Mouse (Mus musculus) lung, adult 2 months (tissue): ENCODE data around the gene Fli1. TPM values are rescaled to one million over a fixed set of nuclear protein-coding genes. Genes with fewer than 3 reads are reported as not detected.

Experiments used
- DNase-seq: peaks from one replicate; pipeline ENCODE4 v3.0.0; 2022
- H3K4me1 ChIP-seq: fragments of 200-500 bp; 2 replicates; pipeline ENCODE4 v1.6.1; 2011; ENCODE audit warnings: low read length; ENCODE audit not compliant: control insufficient read depth, insufficient read depth
- H3K4me3 ChIP-seq: fragments of 200-500 bp; replicated peaks from 2 replicates; pipeline ENCODE3; 2011; ENCODE audit warnings: low read depth, mild to moderate bottlenecking, control low read depth, low read length; ENCODE audit errors: extremely low read depth
- CTCF ChIP-seq: fragments of 200-500 bp; IDR thresholded peaks from 2 replicates; pipeline ENCODE4 v1.5.1; 2011; ENCODE audit warnings: mild to moderate bottlenecking, low read length, control low read depth; ENCODE audit not compliant: insufficient read depth
- POLR2A ChIP-seq: fragments of 200-500 bp; IDR thresholded peaks from 2 replicates; pipeline ENCODE4 v1.6.1; 2011; ENCODE audit warnings: low read depth, mild to moderate bottlenecking, control low read depth, low read length, borderline replicate concordance; ENCODE audit errors: extremely low read depth
- WGBS: fragments of 180-500 bp; shearing (Covaris S2); methylation state at CpG from one replicate; pipeline ENCODE4 v1.1.7; 2018; 5-methylcytosine and 5-hydroxymethylcytosine counted together
- polyA plus RNA-seq: library from polyadenylated mRNA; depleted of rRNA; stranded (reverse); fragments of >200 nt; gene quantifications from 2 replicates; pipeline ENCODE4 v1.2.3, GENCODE M21; 2012

The Fli1 gene
- polyA plus RNA-seq, 1 experiment, result 14.1 TPM

DNA sequence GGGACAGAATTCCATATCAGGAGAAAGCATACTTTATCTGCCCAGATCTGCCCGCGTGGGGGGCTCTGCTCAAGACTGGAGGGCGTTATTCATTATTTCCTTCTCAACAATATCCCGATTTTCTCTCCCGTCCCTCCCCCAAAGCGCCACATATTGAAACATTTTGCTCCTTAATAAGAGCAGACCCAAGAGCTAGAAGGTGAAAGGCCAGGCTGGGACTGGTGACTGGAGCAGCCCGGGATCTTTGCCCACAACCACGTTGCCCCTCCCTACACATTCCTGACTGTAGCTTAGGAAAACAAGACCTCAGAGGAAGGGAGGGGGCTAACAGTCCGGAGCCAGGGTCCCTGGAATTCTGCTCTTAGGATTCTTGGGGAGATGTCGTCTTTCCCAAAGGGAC, 7.9 kb upstream of the Fli1 start:
- DNase-seq, result no peak
- 42% methylated on average over 10 of the region's 10 CpGs for WGBS
- no peak overlapping the region for H3K4me3 ChIP-seq
- H3K4me1 ChIP-seq, result peaks cover 3% of the 10 kb centered on the region
- TF ChIP-seq POLR2A (no peak), CTCF (no peak)

DNA sequence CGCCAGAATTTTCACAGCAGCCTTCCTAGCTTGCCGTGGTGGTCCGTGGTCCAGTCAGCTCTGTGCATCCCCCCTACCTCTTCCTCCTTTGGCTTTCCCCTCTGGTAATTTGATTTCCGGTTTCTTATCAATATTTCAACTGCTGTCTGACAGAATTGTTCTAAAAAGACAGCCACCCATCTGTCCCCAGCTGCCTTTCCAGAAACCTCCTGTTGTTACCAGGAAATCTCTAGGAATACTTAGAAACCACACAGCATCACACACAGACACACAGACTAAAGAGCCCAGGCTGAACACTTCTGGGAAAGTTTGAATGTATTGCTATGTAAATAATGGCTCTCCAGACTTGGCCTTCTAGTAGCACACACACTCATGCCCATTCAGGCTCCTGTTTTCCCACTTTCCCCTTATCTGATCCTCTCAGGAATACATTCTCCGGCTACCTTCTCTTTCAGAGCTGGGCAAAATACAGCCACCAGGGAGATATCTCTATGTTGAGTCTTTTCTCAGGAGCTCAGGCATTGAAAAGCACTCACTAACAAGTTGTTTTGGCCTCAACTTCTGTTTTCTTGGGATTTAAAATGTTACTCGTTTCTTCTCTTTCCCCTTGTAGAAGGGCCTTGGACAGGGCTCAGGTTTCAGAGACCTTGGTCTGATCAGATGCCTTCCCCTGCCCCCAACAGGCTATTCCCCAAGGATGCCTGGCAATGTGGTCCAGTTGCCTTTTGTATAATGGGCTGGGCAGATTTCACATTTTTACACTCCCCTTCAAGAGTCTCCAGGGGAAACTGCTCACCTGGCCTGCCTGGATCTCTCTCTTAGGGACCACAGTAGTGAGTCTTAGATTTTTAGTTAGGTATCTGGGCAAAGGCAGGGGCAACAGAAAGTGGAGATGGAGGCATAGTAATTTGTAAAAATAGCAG, 7.1 kb upstream of the Fli1 start:
- no peak for DNase-seq
- no peak for TF ChIP-seq CTCF
- no peak for TF ChIP-seq POLR2A
- WGBS, result 30% methylated on average over 6 of the region's 6 CpGs
- H3K4me1 ChIP-seq, result peaks cover 4% of the 10 kb centered on the region; the same call in 1 of the 2 replicates
- no peak overlapping the region for H3K4me3 ChIP-seq

DNA sequence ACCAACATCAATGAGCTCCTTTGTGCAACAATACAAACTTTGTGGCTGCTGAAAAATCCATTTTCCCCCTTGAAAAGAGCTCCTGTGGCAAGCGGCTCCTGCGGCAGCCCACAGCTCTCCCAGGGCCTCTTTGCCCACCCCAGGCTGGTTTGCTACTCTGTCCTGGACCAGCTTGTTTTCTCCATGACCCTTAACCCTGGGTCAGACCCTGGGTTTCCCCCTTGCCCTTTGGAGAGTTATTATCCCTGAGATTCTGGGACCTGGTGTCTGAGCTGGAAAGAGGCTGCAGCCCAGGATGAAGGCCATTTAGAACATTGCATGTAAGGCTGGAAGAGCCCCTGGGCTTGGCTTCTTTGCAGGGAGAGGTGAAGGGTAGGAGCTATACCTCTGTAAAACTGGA, 4.1 kb upstream of the Fli1 start:
- peaks cover 16% of the 10 kb centered on the region for H3K4me1 ChIP-seq
- no peak for TF ChIP-seq CTCF
- TF ChIP-seq POLR2A, result no peak
- DNase-seq, result no peak
- H3K4me3 ChIP-seq, result no peak overlapping the region
- WGBS, result 83% methylated on average over 2 of the region's 2 CpGs

DNA sequence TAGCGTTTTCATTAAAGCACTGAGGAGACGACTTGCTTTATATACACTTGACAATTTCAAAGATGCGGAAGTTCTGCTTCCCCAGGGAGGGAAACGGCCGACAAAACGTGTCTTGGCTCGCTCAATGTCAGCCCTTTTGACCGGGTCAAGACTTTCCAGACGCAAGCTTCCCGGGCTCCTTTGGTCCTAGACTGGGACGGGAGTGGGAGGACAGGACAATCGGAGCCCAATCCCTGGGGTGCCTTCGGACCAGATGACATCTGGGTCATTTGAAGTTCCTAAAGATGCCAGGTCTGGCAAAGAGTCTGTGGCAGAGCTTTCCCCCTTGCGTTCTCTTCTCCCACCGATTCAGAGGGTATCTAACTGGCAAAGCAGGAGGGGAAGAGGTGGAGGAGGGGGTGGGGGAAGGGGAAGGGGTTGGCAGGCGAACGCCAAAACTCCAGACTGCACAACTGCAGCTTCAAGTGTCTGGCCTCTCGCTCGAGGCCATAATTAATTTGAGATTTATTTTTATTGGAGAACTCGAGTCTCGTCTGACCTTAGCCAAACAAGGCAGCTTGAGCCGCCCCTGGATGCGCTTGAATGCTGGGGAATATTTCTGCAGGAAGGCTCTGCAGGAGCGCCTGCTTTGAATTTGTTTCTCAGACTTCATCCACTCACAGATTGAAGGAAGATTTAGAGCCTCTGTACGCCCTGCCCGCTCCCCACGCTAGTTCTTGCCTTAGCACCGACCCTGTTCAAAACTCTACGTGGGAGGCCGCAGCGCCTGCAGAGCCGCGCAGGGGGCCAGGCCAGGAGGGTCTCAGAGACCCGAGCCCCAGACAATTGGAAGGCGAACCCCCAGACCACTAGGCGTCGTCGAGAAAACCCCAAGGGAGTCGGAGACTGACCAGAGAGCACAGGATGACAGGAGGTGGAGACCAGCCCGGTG, 2.3 kb upstream of the Fli1 start:
- DNase-seq, result no peak
- Histone ChIP-seq H3K4me1 (peaks cover 16% of the 10 kb centered on the region), H3K4me3 (no peak overlapping the region)
- 34% methylated on average over 40 of the region's 40 CpGs for WGBS
- TF ChIP-seq CTCF, result no peak
- no peak for TF ChIP-seq POLR2A

DNA sequence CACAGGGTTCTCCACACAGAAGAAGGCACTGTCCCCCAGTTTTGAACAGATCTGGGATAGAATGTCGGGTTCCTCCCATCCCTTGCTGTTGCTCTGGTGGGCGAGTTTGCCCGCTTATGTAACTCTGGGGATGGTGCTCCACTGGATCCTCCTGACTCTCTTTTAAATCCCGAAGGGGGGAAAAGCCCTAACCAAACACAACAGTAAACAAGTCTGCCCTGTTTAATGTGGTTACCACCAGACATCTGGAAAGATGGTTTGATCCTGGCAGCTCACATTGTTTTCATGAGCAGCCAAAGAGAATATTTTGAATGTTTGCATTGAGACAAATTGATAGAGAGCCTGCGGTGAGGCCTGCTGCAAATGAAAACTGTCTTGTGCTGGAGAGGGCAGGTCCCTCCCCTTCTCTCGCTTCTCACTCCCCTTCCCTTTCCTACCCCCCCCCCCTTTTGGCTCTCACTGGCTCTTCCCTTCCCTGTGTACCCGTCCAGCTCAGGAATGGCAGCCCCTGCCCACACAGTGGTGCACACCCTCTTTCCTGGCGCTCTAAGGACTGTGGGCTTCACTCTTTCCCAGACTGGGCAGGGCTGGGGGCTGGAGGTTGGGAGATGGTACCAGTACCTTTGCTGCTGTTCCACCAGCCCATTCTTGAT, 1.4 kb upstream of the Fli1 start:
- no peak overlapping the region for H3K4me3 ChIP-seq
- no peak for DNase-seq
- peaks cover 16% of the 10 kb centered on the region for H3K4me1 ChIP-seq
- no peak for TF ChIP-seq CTCF
- no peak for TF ChIP-seq POLR2A
- 32% methylated on average over 8 of the region's 8 CpGs for WGBS

DNA sequence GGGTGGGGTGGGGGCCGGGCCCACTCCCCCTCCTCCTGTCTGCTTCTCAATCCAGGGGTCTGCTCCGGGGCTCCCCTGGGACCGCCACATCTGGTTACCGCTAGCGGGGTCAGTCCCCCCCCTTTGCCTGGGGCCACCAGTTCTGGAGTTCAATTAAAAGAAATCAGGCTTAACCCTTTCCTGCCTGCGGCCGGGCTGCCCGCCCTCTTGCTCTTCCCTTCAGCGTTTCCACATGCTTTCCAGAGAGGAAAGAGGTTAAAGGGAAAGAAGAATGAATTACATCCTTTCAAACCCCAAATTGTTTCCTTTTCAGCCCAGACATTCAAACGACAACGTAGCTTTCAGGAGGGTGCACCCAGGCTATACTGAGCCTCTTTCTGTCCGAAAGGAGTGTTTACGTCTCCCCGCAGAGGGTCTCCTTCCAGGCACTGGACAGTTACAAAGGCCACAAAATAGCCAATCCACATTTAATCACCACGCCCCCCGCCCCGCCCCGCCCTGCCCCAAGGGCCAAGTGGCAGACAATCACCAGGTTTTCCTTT, 450 bp upstream of the Fli1 start:
- Histone ChIP-seq H3K4me3 (peak overlapping the region; percentile 30), H3K4me1 (peaks cover 17% of the 10 kb centered on the region)
- no peak for DNase-seq
- WGBS, result 8% methylated on average over 18 of the region's 18 CpGs
- no peak for TF ChIP-seq CTCF
- TF ChIP-seq POLR2A, result no peak

DNA sequence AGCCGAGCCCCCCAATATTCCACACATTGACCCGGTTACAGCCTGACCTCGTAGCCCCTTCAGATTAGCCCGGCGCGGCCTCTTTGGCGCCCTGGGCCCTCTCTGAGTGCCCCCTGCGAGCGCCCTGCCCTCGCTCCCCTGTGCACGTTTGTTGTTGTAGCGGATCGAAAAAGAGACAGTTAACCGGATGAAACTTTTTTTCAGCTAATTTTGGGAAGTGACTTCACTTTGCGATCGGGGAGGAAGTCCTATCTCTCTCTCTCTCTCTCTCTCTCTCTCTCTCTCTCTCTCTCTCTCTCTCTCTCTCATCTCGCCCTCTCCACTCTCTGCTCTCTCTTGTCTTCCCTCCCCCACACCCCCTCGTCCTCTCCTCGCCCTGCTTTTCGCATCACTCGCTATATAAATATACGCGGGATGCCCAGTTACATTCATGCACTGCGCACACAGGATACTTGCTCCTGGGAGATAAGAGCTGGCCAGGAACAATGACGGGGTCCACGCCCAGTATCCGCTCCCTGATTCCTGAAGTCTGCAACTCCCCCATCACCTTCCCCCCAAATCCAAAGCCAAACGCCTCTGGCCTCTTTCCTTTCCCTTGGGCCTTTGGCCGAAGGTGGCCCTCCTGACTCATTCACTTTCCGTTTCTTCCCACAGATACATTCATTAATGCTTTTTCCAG, 1.3 kb downstream of the Fli1 start:
- DNase-seq, result peak; percentile 47
- WGBS, result under 1% methylated on average over 30 of the region's 30 CpGs
- Histone ChIP-seq H3K4me1 (peaks cover 24% of the 10 kb centered on the region), H3K4me3 (peak overlapping the region; percentile 86)
- no peak for TF ChIP-seq CTCF
- TF ChIP-seq POLR2A, result peak; percentile 41; the same call in 1 of the 2 replicates

DNA sequence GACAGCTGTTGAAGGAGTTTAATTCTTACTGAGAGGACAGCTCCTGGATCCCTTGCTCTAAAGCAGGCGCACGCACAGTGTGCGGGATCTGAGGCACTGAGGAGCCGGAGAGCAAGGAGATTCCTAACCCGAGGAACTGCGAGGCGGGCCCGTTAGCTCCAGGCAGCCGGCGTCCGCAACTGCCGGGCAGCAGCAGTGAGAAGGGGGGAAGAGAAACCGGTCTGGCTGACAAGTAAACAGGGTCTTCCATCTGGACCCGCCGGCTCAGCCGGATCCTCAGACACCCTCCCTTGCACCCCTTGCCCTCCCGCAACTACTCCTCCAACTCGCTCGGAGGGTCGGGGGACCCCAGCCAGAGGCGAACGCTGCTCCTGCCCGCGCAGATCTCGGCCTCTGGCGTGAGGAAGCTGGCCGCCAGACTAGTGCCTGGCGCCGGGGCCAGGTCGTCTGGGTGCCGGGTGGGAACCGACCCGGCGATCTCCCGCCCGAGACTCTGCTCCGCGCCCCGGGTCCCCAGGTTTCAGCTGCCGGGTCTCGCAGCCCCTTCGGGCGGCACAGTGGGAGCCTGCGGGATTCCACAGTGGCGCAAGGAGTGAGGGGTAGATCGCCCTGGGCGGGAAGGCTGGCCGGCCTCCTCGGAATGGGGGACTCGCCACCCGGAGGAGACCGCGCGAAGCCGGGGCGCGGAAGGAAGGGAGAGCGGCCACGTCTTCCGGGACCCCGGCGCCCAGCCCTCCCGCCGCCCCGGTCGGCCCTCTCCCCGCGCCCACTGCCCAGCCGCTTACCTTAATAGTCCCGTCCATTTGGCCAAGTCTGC, 2.0 kb downstream of the Fli1 start:
- TF ChIP-seq CTCF (no peak), POLR2A (no peak)
- WGBS, result under 1% methylated on average over 70 of the region's 70 CpGs
- H3K4me1 ChIP-seq, result peaks cover 24% of the 10 kb centered on the region
- peak overlapping the region; percentile 86 for H3K4me3 ChIP-seq
- peak; percentile 64 for DNase-seq
